Mouse (Mus musculus) cortical plate, adult 2 months (tissue): ENCODE data around the gene Clcf1.

Experiments used
- CTCF ChIP-seq: fragments of 200-500 bp; IDR thresholded peaks from 2 replicates; pipeline ENCODE4 v1.5.1; 2011; ENCODE audit warnings: mild to moderate bottlenecking, control low read depth, low read length; ENCODE audit not compliant: insufficient read depth; ENCODE audit errors: extremely low read depth
- POLR2A ChIP-seq: fragments of 200-500 bp; IDR thresholded peaks from 2 replicates; pipeline ENCODE4 v1.6.1; 2011; ENCODE audit warnings: mild to moderate bottlenecking, low read length, control low read depth; ENCODE audit not compliant: insufficient read depth; ENCODE audit errors: extremely low read depth

- TF ChIP-seq POLR2A (no peak), CTCF (no peak)
Measured at GRCm38 (mm10) chr19:4232651-4233050, 18.6 kb downstream of the Clcf1 start.
